Mouse (Mus musculus) hindbrain, embryonic 12.5 days (tissue): Measurements from ENCODE around the gene Rab11b. TPM values are rescaled to one million over a fixed set of nuclear protein-coding genes. Genes with fewer than 3 reads are reported as not detected.
"Not testable (repeated sequence)": the region's sequence is repeated elsewhere in the genome, so short reads cannot be mapped to it uniquely, and the experiment has no call there.

Experiments
- ATAC-seq: fragments of 200-750 bp; cut with Nextera tagmentation; 2 replicates; pipeline ENCODE4 v1.8.0; 2017; ENCODE audit warnings: moderate TSS enrichment; ENCODE audit not compliant: low FRiP score
- H3K27ac ChIP-seq: fragments of 300-500 bp; sonication (generic); 2 replicates; pipeline ENCODE4 v1.5.1; 2016; ENCODE audit warnings: mild to moderate bottlenecking
- H3K27me3 ChIP-seq: fragments of 300-500 bp; sonication (generic); 2 replicates; pipeline ENCODE4 v1.6.1; 2016; ENCODE audit warnings: mild to moderate bottlenecking
- H3K36me3 ChIP-seq: fragments of 300-500 bp; sonication (generic); 2 replicates; pipeline ENCODE4 v1.6.1; 2016; ENCODE audit warnings: mild to moderate bottlenecking
- H3K4me1 ChIP-seq: fragments of 300-500 bp; sonication (generic); 2 replicates; pipeline ENCODE4 v1.6.1; 2016
- H3K4me2 ChIP-seq: fragments of 300-500 bp; sonication (generic); replicated peaks from 2 replicates; pipeline ENCODE4 v1.6.1; 2016; ENCODE audit warnings: mild to moderate bottlenecking
- H3K4me3 ChIP-seq: fragments of 300-500 bp; sonication (generic); 2 replicates; pipeline ENCODE4 v1.5.1; 2016; ENCODE audit warnings: mild to moderate bottlenecking
- H3K9ac ChIP-seq: fragments of 300-500 bp; sonication (generic); 2 replicates; pipeline ENCODE4 v1.6.1; 2016; ENCODE audit warnings: mild to moderate bottlenecking, moderate library complexity
- H3K9me3 ChIP-seq: fragments of 300-500 bp; sonication (generic); replicated peaks from 2 replicates; pipeline ENCODE4 v1.6.1; 2016; ENCODE audit warnings: mild to moderate bottlenecking
- WGBS: fragments of 180-500 bp; shearing (Covaris S2); methylation state at CpG from one replicate; pipeline ENCODE4 v1.1.7; 2016; 5-methylcytosine and 5-hydroxymethylcytosine counted together
- polyA plus RNA-seq: library from polyadenylated mRNA; unstranded; fragments of >200 nt; fragmentation: Nextera tagmentation; extraction: Ambion mirVana; gene quantifications from 2 replicates; pipeline ENCODE4 v1.2.1, GENCODE M21; 2016

Gene Rab11b
- polyA plus RNA-seq, 1 experiment from 2014 or later, result 415 TPM

DNA sequence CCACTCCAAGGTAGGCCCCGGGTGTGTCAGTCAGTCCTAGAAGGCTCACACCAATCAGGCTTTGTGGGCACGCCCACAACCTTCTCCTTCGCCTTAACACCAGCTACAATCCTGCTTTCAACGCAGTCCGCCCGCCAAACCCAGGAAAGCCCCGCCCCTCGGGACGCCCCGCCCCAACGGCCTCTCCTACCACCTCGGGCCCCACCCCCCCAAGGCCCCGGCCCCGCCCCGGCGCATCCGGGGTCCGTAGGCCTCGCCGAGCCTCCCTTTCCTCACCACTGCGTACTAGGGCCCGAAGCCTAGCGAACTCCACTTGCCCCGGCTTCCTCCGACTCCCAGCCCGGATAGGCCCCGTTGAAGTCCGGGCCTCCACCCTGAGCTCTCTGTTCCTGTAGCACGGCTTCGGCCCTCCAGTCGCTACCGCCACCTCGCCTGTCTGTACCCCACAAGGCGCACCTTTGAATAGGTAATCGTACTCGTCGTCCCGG, 519 bp downstream of the Rab11b start:
- Histone ChIP-seq H3K27me3 (no peaks in the 10 kb centered on the region), H3K9ac (peak overlapping the region; percentile 97), H3K36me3 (0 out of 2 replicates have a peak, but pooled peaks cover 2% of the 10 kb centered on the region), H3K9me3 (no peaks in the 10 kb centered on the region), H3K27ac (peak overlapping the region; percentile 99), H3K4me3 (peak overlapping the region; percentile 83), H3K4me1 (peaks cover 45% of the 10 kb centered on the region), H3K4me2 (peak overlapping the region; percentile 72)
- WGBS, result 0% methylated on average over 32 of the region's 38 CpGs
- peak; percentile 89 for ATAC-seq

DNA sequence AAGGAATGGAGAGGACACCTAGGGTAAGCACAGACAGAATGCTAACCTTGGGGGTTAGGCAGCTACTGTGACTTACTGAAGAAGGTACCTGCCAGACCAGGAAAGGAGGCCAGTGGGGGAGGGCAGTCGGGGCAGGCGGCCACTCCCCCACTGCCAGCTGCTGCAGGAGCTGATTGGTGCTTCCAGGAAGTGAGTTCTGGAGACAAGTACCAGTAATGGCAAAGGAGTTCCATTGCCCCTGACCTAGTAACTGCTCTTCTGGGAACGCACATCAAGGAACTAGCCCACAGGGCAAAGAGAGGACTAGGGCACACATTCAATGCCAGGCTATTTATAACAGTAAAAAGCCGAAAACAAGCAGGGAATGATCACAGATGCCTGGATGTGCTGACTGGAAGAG, 3.1 kb downstream of the Rab11b start:
- WGBS, result 88% methylated on average over 4 of the region's 4 CpGs
- Histone ChIP-seq H3K4me1 (peaks cover 54% of the 10 kb centered on the region), H3K4me3 (no peak overlapping the region), H3K9me3 (no peaks in the 10 kb centered on the region), H3K27ac (no peak overlapping the region; the same call in 1 of the 2 replicates), H3K4me2 (0 out of 2 replicates have a peak overlapping the region, but pooled peaks have one; percentile 8), H3K9ac (0 out of 2 replicates have a peak overlapping the region, but pooled peaks have one; percentile 29), H3K27me3 (no peaks in the 10 kb centered on the region), H3K36me3 (peaks cover 10% of the 10 kb centered on the region)
- no peak for ATAC-seq

DNA sequence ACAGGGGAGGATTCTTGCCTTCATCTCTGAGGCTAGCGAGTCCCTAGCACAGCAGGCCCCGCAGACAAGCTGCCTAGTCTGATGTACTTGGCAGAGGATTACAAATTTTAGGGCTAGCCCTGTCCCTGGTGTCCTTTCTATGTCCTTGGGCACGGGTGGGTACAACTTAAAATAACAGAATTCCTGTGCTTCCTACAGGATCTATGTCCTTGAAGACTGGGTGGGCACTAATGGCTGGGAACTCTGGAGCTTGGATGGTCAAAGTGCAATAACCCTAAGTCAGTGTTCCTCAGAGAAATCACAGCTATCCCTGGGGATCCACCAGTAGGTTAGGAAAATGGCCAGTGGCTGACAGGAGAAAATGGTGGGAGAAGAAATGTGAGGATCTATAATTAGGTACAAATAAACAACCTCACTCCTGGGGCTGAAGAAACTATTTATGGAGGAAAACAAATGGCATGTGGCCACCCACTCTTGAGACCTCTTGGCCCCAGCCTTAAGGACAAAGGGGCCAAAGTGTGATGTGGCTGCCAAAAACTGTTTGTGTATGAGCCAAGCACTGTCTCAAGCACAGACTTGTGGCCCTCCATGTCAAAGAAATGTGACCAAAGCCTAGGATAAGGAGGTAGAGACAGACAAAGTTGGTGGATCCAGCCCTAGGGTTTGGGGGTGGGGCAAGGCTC, 4.1 kb downstream of the Rab11b start:
- ATAC-seq, result no peak
- H3K27me3 ChIP-seq, result no peaks in the 10 kb centered on the region
- H3K36me3 ChIP-seq, result peaks cover 16% of the 10 kb centered on the region
- H3K4me3 ChIP-seq, result no peak overlapping the region
- no peaks in the 10 kb centered on the region for H3K9me3 ChIP-seq
- H3K4me1 ChIP-seq, result peaks cover 54% of the 10 kb centered on the region
- no peak overlapping the region for H3K4me2 ChIP-seq
- peak overlapping the region; percentile 3; the same call in 1 of the 2 replicates for H3K27ac ChIP-seq
- no peak overlapping the region for H3K9ac ChIP-seq
- WGBS, result 90% methylated on average over 3 of the region's 3 CpGs

DNA sequence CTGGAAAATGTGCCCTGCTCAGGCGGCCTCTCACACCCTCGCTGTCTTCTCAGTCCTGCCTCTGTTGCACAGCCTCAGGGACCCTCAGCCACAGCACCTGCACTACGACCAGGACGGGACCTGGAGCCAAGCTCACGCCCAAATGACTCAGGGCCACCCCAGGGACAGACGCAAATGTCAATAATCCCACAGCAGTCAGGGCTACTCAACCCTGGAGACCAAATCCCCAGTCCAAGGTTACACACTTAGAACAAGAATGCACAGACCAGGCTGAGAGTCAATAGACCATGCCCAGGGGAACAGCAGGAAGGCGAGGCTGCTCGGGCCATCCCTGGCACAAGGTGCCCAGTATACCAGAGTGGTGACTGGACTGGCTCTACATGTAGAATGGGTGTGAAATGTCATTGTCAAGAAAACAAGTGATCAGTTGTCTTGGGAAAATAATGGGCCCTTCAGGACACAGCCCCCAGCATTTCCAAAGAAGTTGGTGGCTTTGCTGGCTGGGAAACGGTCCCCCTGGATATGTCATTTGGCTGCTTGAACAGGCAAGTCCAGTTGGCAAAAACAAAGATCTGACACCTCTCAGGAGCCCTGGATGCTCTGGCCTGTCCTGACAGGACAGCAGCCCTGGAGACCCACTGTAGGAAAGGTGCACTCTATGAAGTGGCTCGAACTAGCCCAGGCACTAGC, 4.8 kb downstream of the Rab11b start:
- WGBS, result 85% methylated on average over 10 of the region's 10 CpGs
- peaks cover 54% of the 10 kb centered on the region for H3K4me1 ChIP-seq
- no peak for ATAC-seq
- H3K9ac ChIP-seq, result no peak overlapping the region
- H3K27ac ChIP-seq, result peak overlapping the region; percentile 3; the same call in 1 of the 2 replicates
- H3K36me3 ChIP-seq, result peaks cover 16% of the 10 kb centered on the region
- no peaks in the 10 kb centered on the region for H3K9me3 ChIP-seq
- no peak overlapping the region for H3K4me2 ChIP-seq
- H3K4me3 ChIP-seq, result no peak overlapping the region
- no peaks in the 10 kb centered on the region for H3K27me3 ChIP-seq

DNA sequence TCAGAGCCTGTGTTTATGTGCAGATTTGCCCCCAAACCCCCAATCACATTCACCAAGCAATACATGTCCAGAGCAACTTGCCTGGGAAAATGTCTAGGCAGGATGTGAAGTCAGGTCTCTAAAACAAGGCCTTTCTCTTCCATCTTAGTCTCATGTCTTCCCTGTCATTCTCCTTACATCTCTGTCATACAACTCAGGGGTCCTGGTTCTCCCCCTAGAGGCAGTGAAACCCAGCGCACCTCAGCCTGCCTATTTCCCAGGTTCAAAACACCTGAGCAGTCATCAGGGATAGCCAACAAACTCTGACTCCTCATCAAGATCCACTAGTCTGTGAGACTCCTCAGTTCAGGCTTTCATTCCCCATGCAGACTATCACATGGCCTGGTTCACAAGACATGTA, 5.7 kb downstream of the Rab11b start:
- H3K36me3 ChIP-seq, result peaks cover 21% of the 10 kb centered on the region
- H3K27ac ChIP-seq, result no peak overlapping the region
- H3K27me3 ChIP-seq, result no peaks in the 10 kb centered on the region
- no peak for ATAC-seq
- H3K4me1 ChIP-seq, result peaks cover 54% of the 10 kb centered on the region
- H3K9me3 ChIP-seq, result no peaks in the 10 kb centered on the region
- WGBS, result 77% methylated on average over 1 of the region's 1 CpGs
- H3K4me3 ChIP-seq, result no peak overlapping the region
- no peak overlapping the region for H3K4me2 ChIP-seq
- H3K9ac ChIP-seq, result no peak overlapping the region

DNA sequence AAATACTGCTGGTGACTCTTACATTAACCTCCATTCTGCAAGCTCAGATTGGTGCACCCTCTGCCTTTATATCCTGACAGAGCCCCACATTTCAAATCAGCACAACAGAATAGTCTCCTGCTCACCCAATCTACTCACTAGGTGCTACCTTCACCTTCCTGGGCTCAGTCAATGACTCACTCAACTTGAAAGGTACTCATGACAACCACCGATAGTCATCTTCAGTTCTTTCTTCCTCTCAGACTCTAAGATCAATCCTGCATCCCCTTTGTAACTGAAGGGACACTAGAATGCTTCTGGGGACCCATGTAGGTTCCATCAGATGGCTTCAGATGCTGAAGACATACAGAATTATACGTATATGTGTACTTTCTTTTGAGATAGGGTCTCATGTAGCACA, 8.0 kb downstream of the Rab11b start:
- peaks cover 42% of the 10 kb centered on the region for H3K36me3 ChIP-seq
- no peak overlapping the region for H3K4me2 ChIP-seq
- H3K9ac ChIP-seq, result no peak overlapping the region
- no peak overlapping the region for H3K4me3 ChIP-seq
- H3K9me3 ChIP-seq, result no peaks in the 10 kb centered on the region
- no peaks in the 10 kb centered on the region for H3K27me3 ChIP-seq
- no peak for ATAC-seq
- H3K27ac ChIP-seq, result no peak overlapping the region
- WGBS, result 98% methylated on average over 2 of the region's 2 CpGs
- peaks cover 31% of the 10 kb centered on the region for H3K4me1 ChIP-seq

DNA sequence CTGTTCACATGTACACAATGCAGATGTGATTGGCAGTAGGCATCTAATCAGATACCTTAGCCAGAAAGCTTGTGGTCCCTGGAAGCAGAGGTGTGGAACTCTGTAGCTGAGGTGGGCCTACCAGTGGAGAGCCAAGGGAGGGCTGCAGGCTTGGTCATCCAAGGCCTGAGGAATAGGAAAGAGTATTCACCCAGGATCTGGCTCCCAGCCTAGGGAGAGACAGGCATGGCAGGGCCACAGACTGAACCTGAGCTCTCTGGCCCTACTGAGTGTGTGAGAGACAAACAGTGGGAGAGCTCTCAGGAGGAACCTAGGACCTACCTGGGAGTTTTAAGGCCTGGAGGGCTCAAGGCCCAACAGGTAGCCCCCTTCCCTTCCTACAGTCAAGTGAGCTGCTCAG, 9.1 kb downstream of the Rab11b start:
- Histone ChIP-seq H3K4me1 (peaks cover 21% of the 10 kb centered on the region), H3K27ac (no peak overlapping the region), H3K9me3 (no peaks in the 10 kb centered on the region), H3K27me3 (no peaks in the 10 kb centered on the region), H3K4me3 (no peak overlapping the region), H3K4me2 (no peak overlapping the region), H3K9ac (no peak overlapping the region), H3K36me3 (peaks cover 43% of the 10 kb centered on the region)
- ATAC-seq, result no peak

DNA sequence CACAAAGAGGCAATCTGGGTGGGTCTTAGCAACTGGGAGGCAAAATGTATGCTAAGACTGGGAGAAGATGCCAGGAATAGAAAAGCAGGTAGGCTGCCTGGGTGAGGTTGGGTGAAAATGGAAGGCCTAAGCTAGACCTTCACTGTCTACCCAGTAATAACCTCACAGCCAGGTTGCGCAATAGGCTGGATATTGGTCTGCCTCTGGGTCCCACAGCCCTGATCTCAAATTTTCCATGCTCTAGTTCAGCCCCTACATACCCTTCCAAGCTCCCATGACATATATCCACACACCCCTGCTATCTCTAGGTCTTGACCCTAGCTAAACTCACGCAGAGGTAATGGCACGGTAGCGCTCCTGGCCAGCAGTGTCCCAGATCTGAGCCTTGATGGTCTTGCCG, 10.9 kb downstream of the Rab11b start:
- Histone ChIP-seq H3K36me3 (peaks cover 58% of the 10 kb centered on the region), H3K27me3 (no peaks in the 10 kb centered on the region), H3K27ac (no peak overlapping the region), H3K9me3 (no peaks in the 10 kb centered on the region), H3K4me3 (no peak overlapping the region), H3K9ac (no peak overlapping the region), H3K4me1 (peaks cover 6% of the 10 kb centered on the region), H3K4me2 (no peak overlapping the region)
- WGBS, result 95% methylated on average over 5 of the region's 5 CpGs
- no peak for ATAC-seq

DNA sequence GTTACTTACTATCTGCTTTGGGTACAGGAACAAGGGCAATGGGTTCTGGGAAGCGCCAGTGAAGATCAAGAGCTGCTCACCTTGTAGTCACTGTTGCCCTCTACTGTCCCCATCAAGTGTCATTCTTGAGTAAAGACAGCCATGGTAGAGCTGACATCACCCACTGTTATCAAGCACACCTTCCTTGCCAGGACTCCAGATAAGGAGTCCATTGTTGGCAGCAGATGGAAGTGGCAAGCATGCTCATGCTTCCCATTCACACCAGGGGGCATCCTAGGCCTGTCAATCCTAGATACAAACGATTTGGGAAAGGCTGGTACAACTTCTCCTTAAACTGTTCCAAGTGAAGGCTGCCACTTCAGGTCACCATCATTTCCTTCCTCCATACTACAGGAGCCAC, 14.3 kb downstream of the Rab11b start:
- H3K9ac ChIP-seq, result no peak overlapping the region
- no peak overlapping the region for H3K4me3 ChIP-seq
- ATAC-seq, result no peak
- H3K36me3 ChIP-seq, result peaks cover 45% of the 10 kb centered on the region
- WGBS, result 73% methylated on average over 2 of the region's 2 CpGs
- no peaks in the 10 kb centered on the region for H3K4me1 ChIP-seq
- no peak overlapping the region for H3K27ac ChIP-seq
- no peak overlapping the region for H3K4me2 ChIP-seq
- H3K9me3 ChIP-seq, result 0 out of 2 replicates have a peak, but pooled peaks cover 6% of the 10 kb centered on the region
- H3K27me3 ChIP-seq, result no peaks in the 10 kb centered on the region

DNA sequence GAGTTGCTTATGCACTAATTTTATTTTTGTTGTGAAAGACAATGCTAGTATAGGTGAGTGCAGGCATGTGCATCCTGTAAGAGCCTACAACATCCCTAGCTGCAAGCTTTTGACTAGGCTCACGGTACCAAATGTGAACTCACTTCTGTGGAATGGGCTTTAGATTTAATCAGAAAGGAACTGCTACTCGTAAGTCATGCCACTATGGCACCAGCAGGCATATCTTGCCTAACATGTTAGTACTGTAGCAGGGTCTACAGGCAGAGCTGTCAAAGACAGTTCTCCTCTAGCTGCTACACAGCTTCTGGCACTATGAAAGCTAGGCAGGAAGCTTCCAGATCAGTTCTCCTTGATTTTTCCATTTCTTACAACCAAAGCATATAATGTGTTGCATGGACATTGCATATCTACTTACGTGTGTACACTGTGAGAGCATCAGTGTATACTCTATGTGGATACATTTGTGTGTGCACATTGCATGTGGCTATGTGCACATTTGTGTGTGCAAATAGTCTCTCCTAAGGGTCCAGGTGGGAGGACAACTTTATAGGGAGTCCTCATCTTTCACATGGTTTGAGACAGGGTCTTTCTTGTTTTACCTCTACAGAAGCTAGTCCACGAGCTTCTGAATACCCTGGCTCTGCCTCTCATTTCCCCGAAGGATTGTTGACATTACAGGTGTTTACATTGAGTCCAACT, 15.5 kb downstream of the Rab11b start:
- Histone ChIP-seq H3K27ac (no peak overlapping the region), H3K36me3 (peaks cover 41% of the 10 kb centered on the region), H3K9me3 (0 out of 2 replicates have a peak, but pooled peaks cover 6% of the 10 kb centered on the region), H3K4me1 (no peaks in the 10 kb centered on the region), H3K4me2 (no peak overlapping the region), H3K9ac (no peak overlapping the region), H3K4me3 (no peak overlapping the region), H3K27me3 (no peaks in the 10 kb centered on the region)
- ATAC-seq, result no peak
- WGBS, result 88% methylated on average over 5 of the region's 5 CpGs

DNA sequence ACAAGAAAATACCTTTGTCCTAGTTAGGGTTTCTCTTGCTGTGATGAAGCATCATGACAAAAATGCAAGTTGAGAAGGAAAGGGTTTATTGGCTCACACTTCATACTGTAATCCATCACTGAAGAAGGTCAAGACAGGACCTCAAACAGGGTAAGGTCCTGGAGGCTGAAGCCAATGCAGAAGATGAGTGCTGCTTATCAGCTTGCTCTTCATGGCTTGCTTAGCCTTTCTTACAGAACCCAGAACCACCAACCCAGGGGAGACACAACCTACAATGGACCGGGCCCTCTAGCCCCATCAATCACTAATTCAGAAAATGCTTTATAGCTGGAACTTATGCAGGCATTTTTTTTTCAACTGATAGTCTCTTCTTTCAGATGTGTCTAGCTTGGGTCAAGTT, 17.9 kb downstream of the Rab11b start:
- Histone ChIP-seq H3K4me3 (no peak overlapping the region), H3K27me3 (no peaks in the 10 kb centered on the region), H3K4me1 (no peaks in the 10 kb centered on the region), H3K36me3 (peaks cover 19% of the 10 kb centered on the region), H3K9me3 (0 out of 2 replicates have a peak, but pooled peaks cover 6% of the 10 kb centered on the region), H3K4me2 (no peak overlapping the region), H3K27ac (no peak overlapping the region), H3K9ac (no peak overlapping the region)
- ATAC-seq, result no peak
- 91% methylated on average over 1 of the region's 1 CpGs for WGBS

DNA sequence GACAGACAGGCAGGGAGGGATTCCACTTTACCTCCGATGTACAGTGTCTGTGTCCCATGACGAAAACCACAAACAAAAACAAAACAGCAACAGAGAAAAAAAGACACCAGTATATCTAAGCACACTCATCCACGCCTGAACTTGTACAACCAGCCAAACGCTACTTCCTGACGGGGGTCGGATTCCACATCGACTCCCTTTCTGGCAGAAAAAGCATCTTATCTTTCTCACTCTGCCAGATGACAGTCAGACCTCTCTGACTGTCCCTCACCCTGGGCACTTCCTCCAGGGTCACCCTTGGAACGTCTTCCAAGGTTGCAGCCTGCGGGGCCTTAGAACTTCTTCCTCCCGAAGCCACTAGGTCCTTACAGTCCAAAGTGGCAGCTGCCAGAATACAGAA, 26.8 kb downstream of the Rab11b start:
- not testable (repeated sequence) for H3K9me3 ChIP-seq

More for the DNA sequence above, 26.8 kb downstream of the Rab11b start:
- H3K27me3 ChIP-seq, H3K4me3 ChIP-seq, H3K9ac ChIP-seq, H3K4me2 ChIP-seq, H3K4me1 ChIP-seq, ATAC-seq, H3K27ac ChIP-seq, H3K36me3 ChIP-seq: not testable (repeated sequence)
- 84% methylated on average over 10 of the region's 10 CpGs for WGBS
